Mouse (Mus musculus) brain, embryonic 14.5 days (tissue): ENCODE results near the gene Clta.

Source experiments
- CTCF ChIP-seq: fragments of 200-500 bp; IDR thresholded peaks from 2 replicates; pipeline ENCODE4 v1.5.1; 2012; ENCODE audit warnings: inconsistent platforms, mild to moderate bottlenecking, moderate library complexity, borderline replicate concordance; ENCODE audit not compliant: insufficient read depth, insufficient read length; ENCODE audit errors: extremely low read depth
- POLR2A ChIP-seq: fragments of 200-500 bp; IDR thresholded peaks from 2 replicates; pipeline ENCODE4 v1.6.1; 2012; ENCODE audit warnings: mild to moderate bottlenecking, inconsistent platforms, borderline replicate concordance; ENCODE audit not compliant: poor library complexity, insufficient read depth, insufficient read length, severe bottlenecking; ENCODE audit errors: extremely low read depth

GRCm38 (mm10) chr4:43983756-43984155, 20.5 kb upstream of the Clta start:
- TF ChIP-seq CTCF (no peak), POLR2A (no peak)
